ENCODE assay signal across 11 mouse cellular contexts in the genomic region with DNA sequence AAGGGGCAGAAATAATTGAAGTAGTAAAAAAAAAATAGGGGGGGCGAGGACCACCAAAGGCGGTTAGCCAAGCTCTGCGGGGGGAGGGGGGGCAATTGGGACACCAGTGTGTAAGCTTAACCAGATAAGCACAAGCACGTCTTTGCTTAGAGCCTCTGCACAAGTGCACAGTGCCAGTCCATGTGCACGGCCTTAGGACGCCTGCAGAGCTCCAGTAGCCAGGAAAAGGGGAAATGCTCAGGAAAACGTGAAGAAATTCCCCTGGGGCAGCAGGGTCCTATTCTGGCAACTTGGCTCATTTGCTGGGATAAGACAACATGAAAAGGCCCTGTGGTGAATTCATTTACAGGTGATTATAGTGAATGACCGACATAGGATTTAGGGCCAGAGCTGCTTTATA.
"Had no signal": no experiment of that assay in that cellular context is flagged by ENCODE, and none has a peak within 500 bp of the region (broad histone marks: within the 10 kb centered on the region; RNA-seq: fewer than 3 reads in every experiment).

No protein-coding gene starts in this region.

- H3K4me2 ChIP-seq: liver, embryonic 13.5 days; midbrain, embryonic 11.5 days; neural tube, embryonic 15.5 days had no signal

- H3K9ac ChIP-seq: liver, embryonic 13.5 days; neural tube, embryonic 15.5 days had no signal

- H3K36me3 ChIP-seq: liver, embryonic 13.5 days; neural tube, embryonic 15.5 days had no signal

- ATAC-seq: midbrain, embryonic 16.5 days had no signal

- H3K27me3 ChIP-seq: liver, embryonic 13.5 days; neural tube, embryonic 15.5 days had no signal

- H3K9me3 ChIP-seq: liver, embryonic 13.5 days; neural tube, embryonic 15.5 days had no signal

- H3K4me1 ChIP-seq: liver, embryonic 13.5 days had no signal

- H3K4me3 ChIP-seq: liver, embryonic 13.5 days; myocyte; neural tube, embryonic 15.5 days had no signal

- H3K27ac ChIP-seq: liver, embryonic 13.5 days; neural tube, embryonic 15.5 days had no signal

- DNase-seq: kidney, adult 18-20 months; kidney, adult 9 months; kidney, postnatal 14 days; liver, embryonic 13.5 days; lung, adult 2 months; thymus, adult 18-20 months; thymus, postnatal 14 days had no signal
